Mouse (Mus musculus): ENCODE data around the gene Nelfb.

The Nelfb gene

GRCm38 (mm10) chr2:25195211-25196156, 15.8 kb downstream of the Nelfb start:
- DNase-seq: no peak

- no peak for DNase-seq
These were observed 16.7 kb downstream of the Nelfb start for GRCm38 (mm10) chr2:25194486-25195171.

- no peak for DNase-seq
These were observed 17.3 kb downstream of the Nelfb start for GRCm38 (mm10) chr2:25194006-25194405.

- DNase-seq: peak; percentile 85 to 90
These were observed 17.9 kb downstream of the Nelfb start for GRCm38 (mm10) chr2:25193330-25193770.

- no peak for DNase-seq
These were observed 23.4 kb downstream of the Nelfb start for GRCm38 (mm10) chr2:25187841-25188240.

- DNase-seq: no peak
These were observed 24.7 kb downstream of the Nelfb start for GRCm38 (mm10) chr2:25186575-25186930.

GRCm38 (mm10) chr2:25185625-25186574, 25.4 kb downstream of the Nelfb start:
- peak; percentile 34 to 36 for DNase-seq

GRCm38 (mm10) chr2:25184496-25184895, 26.8 kb downstream of the Nelfb start:
- no peak for DNase-seq

- no peak for DNase-seq
These were observed 28.0 kb downstream of the Nelfb start for GRCm38 (mm10) chr2:25183336-25183735.

- no peak for DNase-seq
These were observed 28.6 kb downstream of the Nelfb start for GRCm38 (mm10) chr2:25182664-25183063.

- DNase-seq: no peak
These were observed 29.3 kb downstream of the Nelfb start for GRCm38 (mm10) chr2:25181891-25182397.

- peak; percentile 37 to 46 for DNase-seq
These were observed 30.1 kb downstream of the Nelfb start for GRCm38 (mm10) chr2:25180973-25181890.

- DNase-seq: peak; percentile 86 to 89
These were observed 30.8 kb downstream of the Nelfb start, which contains the start of gene Nrarp for GRCm38 (mm10) chr2:25180478-25180903. Gene Nrarp, plus strand, starts transcription at chr2:25180758.

GRCm38 (mm10) chr2:25179566-25180217, 31.6 kb downstream of the Nelfb start:
- no peak for DNase-seq

- no peak for DNase-seq
These were observed 32.9 kb downstream of the Nelfb start for GRCm38 (mm10) chr2:25178285-25178972.

- no peak for DNase-seq
These were observed 33.6 kb downstream of the Nelfb start for GRCm38 (mm10) chr2:25177685-25178084.

GRCm38 (mm10) chr2:25177076-25177475, 34.2 kb downstream of the Nelfb start:
- no peak for DNase-seq

GRCm38 (mm10) chr2:25176573-25176972, 34.7 kb downstream of the Nelfb start:
- no peak for DNase-seq

GRCm38 (mm10) chr2:25175690-25176078, 35.6 kb downstream of the Nelfb start:
- no peak for DNase-seq
